8 mouse cellular contexts compared by ENCODE assay signal in genomic region chr5:150441690-150442089, GRCm38 (mm10).
DNase-seq lines count a peak whose midpoint lies in the region; ATAC-seq lines count a peak whose summit lies in the region.

No protein-coding gene starts in this region.

- intact Hi-C loops in left cerebral cortex, postnatal 4 days (cut with DNase I) = no loop called here

- DNase-seq in cerebellum, adult 18-20 months = peak; percentile 29 to 51
- no peak for DNase-seq in cerebellum, adult 8-10 months
- DNase-seq in left cerebral cortex, postnatal 4 days = peak; percentile 26
- DNase-seq in left cerebral cortex, adult 11 months (ENCODE audit: low spot score) = no peak
- peak; percentile 37 for DNase-seq in adrenal gland, postnatal 25 days
- peak; percentile 14 to 37 for DNase-seq in natural killer cell, adult 2 months (ENCODE audit: low spot score in 2 of 2)
- DNase-seq in yolk sac, embryonic 10.5 days (ENCODE audit: low spot score) = no peak

- ATAC-seq in granulocyte monocyte progenitor cell, adult 5-6 weeks (replicated peaks; ENCODE audit: poor library complexity, severe bottlenecking) = peak; percentile 87

Comparison
In these comparisons a context has a peak if more than half of its experiments do, and no peak if none do; other contexts are left out.
1. DNase-seq: peak in cerebellum, adult 18-20 months (2 of 2), left cerebral cortex, postnatal 4 days (single experiment), adrenal gland, postnatal 25 days (single experiment) and natural killer cell, adult 2 months (2 of 2); none in cerebellum, adult 8-10 months (single experiment), left cerebral cortex, adult 11 months (single experiment) and yolk sac, embryonic 10.5 days (single experiment).